Mouse (Mus musculus) mammary gland, adult 2 months (tissue): ENCODE measurements around the gene Olfr732. TPM values are rescaled to one million over a fixed set of nuclear protein-coding genes. Genes with fewer than 3 reads are reported as not detected.

Experiments used
- polyA plus RNA-seq: library from polyadenylated mRNA; depleted of rRNA; stranded (reverse); fragments of >200 nt; gene quantifications from 2 replicates; pipeline ENCODE4 v1.2.3, GENCODE M21; 2012; ENCODE audit warnings: low replicate concordance; rRNA removed

Gene Olfr732
- polyA plus RNA-seq: not detected in 2 replicates

DNA sequence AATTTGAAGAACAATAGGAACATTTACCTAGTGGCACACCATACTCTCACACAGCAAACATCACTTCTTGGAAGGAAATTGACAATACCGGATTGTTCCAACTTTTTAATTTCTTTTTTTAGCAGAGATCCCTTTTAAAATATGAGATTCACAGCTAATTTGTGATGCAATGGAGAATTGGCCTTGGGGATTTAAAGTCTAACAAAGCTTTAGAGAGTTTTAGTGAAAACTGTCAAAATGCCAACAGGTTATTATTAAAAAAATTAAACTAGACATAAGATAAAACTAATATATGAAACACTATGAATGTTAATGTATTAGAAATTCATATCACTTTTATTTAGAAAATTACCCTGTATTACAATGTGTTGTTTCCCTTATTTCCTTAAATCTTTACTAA lies at the start of gene Olfr732:
Gene Olfr732, minus strand, starts transcription at position 101 of the 400 bp plus-strand sequence.

GRCm38 (mm10) chr14:50326661-50327060 lies 42.7 kb upstream of the Olfr732 start, which contains the start of gene Olfr734:
Gene Olfr734, minus strand, starts transcription at chr14:50326761.

DNA sequence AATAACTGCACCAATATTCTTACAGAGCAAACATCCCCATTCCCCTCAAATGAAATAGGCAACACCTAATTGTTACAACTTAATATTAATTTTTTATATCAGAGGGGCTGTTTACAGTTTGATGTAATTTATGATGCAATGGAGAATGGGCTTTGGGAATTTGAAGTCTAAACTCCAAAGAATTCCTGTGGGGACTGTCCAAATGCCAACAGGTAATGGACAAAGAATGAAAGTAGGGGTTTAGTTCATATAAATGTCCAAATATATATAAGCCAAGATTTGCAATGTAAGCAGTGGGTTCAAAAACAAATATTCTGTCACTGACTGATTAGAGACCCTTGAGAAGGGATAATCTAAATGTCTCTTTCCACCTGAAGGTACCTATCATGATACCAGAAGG lies 17.4 kb upstream of the Olfr732 start, which contains the start of gene Olfr733:
Gene Olfr733, minus strand, starts transcription at position 101 of the 400 bp plus-strand sequence.

DNA sequence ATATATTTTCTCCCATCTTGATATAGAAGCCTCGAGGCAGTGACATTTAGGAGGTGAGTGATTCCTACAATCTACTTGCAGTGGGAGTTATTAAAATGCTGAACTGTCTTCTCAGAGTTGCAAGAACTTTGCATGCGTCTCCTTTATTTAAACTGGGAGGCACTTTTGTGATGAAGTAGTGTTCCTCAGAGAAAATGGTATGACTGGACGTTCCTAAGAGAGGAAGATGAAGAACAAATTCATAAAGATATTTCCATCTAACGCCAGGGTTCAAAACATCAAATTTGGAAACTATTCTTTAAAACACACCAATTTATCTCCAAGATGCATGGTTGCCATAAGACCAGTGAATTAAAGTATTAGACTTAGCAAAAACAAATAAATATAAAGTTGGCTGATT lies 42.2 kb downstream of the Olfr732 start, which contains the start of gene Olfr731:
Gene Olfr731, minus strand, starts transcription at position 101 of the 400 bp plus-strand sequence.

Other genes with a start within 250 kb of the Olfr732 start
- not detected in 2 replicates for gene Olfr725, start 243.8 kb downstream of the Olfr732 start, polyA plus RNA-seq
- not detected in 2 replicates for gene Olfr726, start 193.3 kb downstream of the Olfr732 start, polyA plus RNA-seq
- gene Olfr727, start 161.0 kb downstream of the Olfr732 start, polyA plus RNA-seq: not detected in 2 replicates
- gene Olfr728, start 141.5 kb downstream of the Olfr732 start, polyA plus RNA-seq: not detected in 2 replicates
- gene Olfr729, start 131.3 kb downstream of the Olfr732 start, polyA plus RNA-seq: not detected in 2 replicates
- 0.04 TPM in 1 of 2 replicates, not detected in the other for gene Olfr730, start 96.0 kb downstream of the Olfr732 start, polyA plus RNA-seq
- gene Olfr731, start 42.3 kb downstream of the Olfr732 start, polyA plus RNA-seq: 0.13 TPM in 1 of 2 replicates, not detected in the other
- gene Olfr733, start 17.3 kb upstream of the Olfr732 start, polyA plus RNA-seq: 0.14 and 0.40 TPM in 2 replicates
- not detected in 2 replicates for gene Olfr734, start 42.6 kb upstream of the Olfr732 start, polyA plus RNA-seq
- gene Olfr735, start 64.7 kb upstream of the Olfr732 start, polyA plus RNA-seq: 0.31 and 0.62 TPM in 2 replicates
- 1.6 and 3.3 TPM in 2 replicates for gene Tlr11, start 73.7 kb upstream of the Olfr732 start, polyA plus RNA-seq
- gene Olfr736, start 97.0 kb upstream of the Olfr732 start, polyA plus RNA-seq: not detected in 2 replicates
- gene Olfr738, start 123.4 kb upstream of the Olfr732 start, polyA plus RNA-seq: not detected in 2 replicates
- not detected in 2 replicates for gene Olfr739, start 134.4 kb upstream of the Olfr732 start, polyA plus RNA-seq
- gene Olfr740, start 161.3 kb upstream of the Olfr732 start, polyA plus RNA-seq: not detected in 2 replicates
- gene Olfr741, start 188.5 kb upstream of the Olfr732 start, polyA plus RNA-seq: not detected in 2 replicates
- gene Olfr742, start 219.4 kb upstream of the Olfr732 start, polyA plus RNA-seq: not detected in 2 replicates
- not detected in 2 replicates for gene Olfr743, start 237.6 kb upstream of the Olfr732 start, polyA plus RNA-seq